ENCODE assay signal across 8 mouse cellular contexts in genomic region chr13:54949592-54949991, GRCm38 (mm10). TPM values are rescaled to one million over a fixed set of nuclear protein-coding genes. Genes with fewer than 3 reads are reported as not detected.
A peak's percentile ranks its signal among the peaks of the same experiment; 100 is the strongest.
DNase-seq lines count a peak whose midpoint lies in the region; ATAC-seq and TF ChIP-seq lines count a peak whose summit lies in the region.

No protein-coding gene starts in this region.

- H3K9ac ChIP-seq in forebrain, embryonic 12.5 days, result peak overlapping the region; percentile 76
- H3K9ac ChIP-seq in hindbrain, embryonic 13.5 days, result peak overlapping the region; percentile 91
- peak overlapping the region; percentile 85 for H3K9ac ChIP-seq in liver, adult 2 months (ENCODE audit: low read depth, low read length)
- H3K9ac ChIP-seq in neural tube, embryonic 11.5 days (ENCODE audit: low read length), result peak overlapping the region; percentile 65

- TF ChIP-seq CTCF in liver, adult 2 months (IDR thresholded peaks at IDR 0.05; ENCODE audit: low read depth, low read length), result no peak

- 0% methylated on average over 43 of the region's 44 CpGs for WGBS in forebrain, embryonic 12.5 days
- WGBS in hindbrain, embryonic 13.5 days, result under 1% methylated on average over 44 of the region's 44 CpGs
- WGBS in liver, adult 2 months, result under 1% methylated on average over 44 of the region's 44 CpGs
- WGBS in neural tube, embryonic 11.5 days, result 0% methylated on average over 41 of the region's 44 CpGs

- no peak for TF ChIP-seq POLR2A in liver, adult 2 months (IDR thresholded peaks at IDR 0.05; ENCODE audit: extremely low read depth, insufficient read depth, low read length)

- H3K4me3 ChIP-seq in forebrain, embryonic 12.5 days (replicated peaks), result peak overlapping the region; percentile 73
- peak overlapping the region; percentile 75 for H3K4me3 ChIP-seq in hindbrain, embryonic 13.5 days
- peak overlapping the region; percentile 80 for H3K4me3 ChIP-seq in liver, adult 2 months (ENCODE audit: insufficient read depth, low read depth, low read length)
- H3K4me3 ChIP-seq in neural tube, embryonic 11.5 days (ENCODE audit: low read depth, low read length), result peak overlapping the region; percentile 67

- H3K27ac ChIP-seq in forebrain, embryonic 12.5 days, result peak overlapping the region; percentile 81
- peak overlapping the region; percentile 92 for H3K27ac ChIP-seq in hindbrain, embryonic 13.5 days
- H3K27ac ChIP-seq in liver, adult 2 months (replicated peaks; ENCODE audit: insufficient read depth, low read depth, low read length), result peak overlapping the region; percentile 67; the same call in 1 of the 2 replicates
- H3K27ac ChIP-seq in neural tube, embryonic 11.5 days (ENCODE audit: low read depth, low read length), result peak overlapping the region; percentile 60; the same call in 1 of the 2 replicates

- peaks cover 36% of the 10 kb centered on the region for H3K4me1 ChIP-seq in forebrain, embryonic 12.5 days
- peaks cover 64% of the 10 kb centered on the region for H3K4me1 ChIP-seq in hindbrain, embryonic 13.5 days (replicated peaks)
- H3K4me1 ChIP-seq in liver, adult 2 months (ENCODE audit: control insufficient read depth, insufficient read depth, low read length), result no peaks in the 10 kb centered on the region
- H3K4me1 ChIP-seq in neural tube, embryonic 11.5 days (ENCODE audit: control insufficient read depth, insufficient read depth, low read length), result peaks cover 16% of the 10 kb centered on the region

- no peaks in the 10 kb centered on the region for H3K79me2 ChIP-seq in liver, adult 2 months (ENCODE audit: control insufficient read depth, insufficient read depth, low read length)

- no peaks in the 10 kb centered on the region for H3K9me3 ChIP-seq in forebrain, embryonic 12.5 days
- H3K9me3 ChIP-seq in hindbrain, embryonic 13.5 days, result no peaks in the 10 kb centered on the region
- H3K9me3 ChIP-seq in neural tube, embryonic 11.5 days (ENCODE audit: control insufficient read depth, low read length), result no peaks in the 10 kb centered on the region

- peak; percentile 61 for ATAC-seq in forebrain, embryonic 12.5 days (ENCODE audit: low FRiP score)
- peak; percentile 18 for ATAC-seq in hindbrain, embryonic 13.5 days (ENCODE audit: low FRiP score)
- ATAC-seq in neural tube, embryonic 11.5 days (ENCODE audit: insufficient read depth, low FRiP score, low TSS enrichment), result peak; percentile 53; the same call in 1 of the 2 replicates
- ATAC-seq in inflammation-experienced regulatory T-cells, adult 6 months, result no peak

- H3K27me3 ChIP-seq in forebrain, embryonic 12.5 days, result peaks cover 100% of the 10 kb centered on the region
- peaks cover 92% of the 10 kb centered on the region for H3K27me3 ChIP-seq in hindbrain, embryonic 13.5 days
- H3K27me3 ChIP-seq in liver, adult 2 months (ENCODE audit: control insufficient read depth, insufficient read depth, low read length), result peaks cover 8% of the 10 kb centered on the region
- H3K27me3 ChIP-seq in neural tube, embryonic 11.5 days (ENCODE audit: control insufficient read depth, insufficient read depth, low read length), result peaks cover 68% of the 10 kb centered on the region

- no peaks in the 10 kb centered on the region for H3K36me3 ChIP-seq in forebrain, embryonic 12.5 days (replicated peaks)
- no peaks in the 10 kb centered on the region for H3K36me3 ChIP-seq in hindbrain, embryonic 13.5 days
- H3K36me3 ChIP-seq in liver, adult 2 months (ENCODE audit: control insufficient read depth, insufficient read depth, low read length), result no peaks in the 10 kb centered on the region
- no peaks in the 10 kb centered on the region for H3K36me3 ChIP-seq in neural tube, embryonic 11.5 days (ENCODE audit: control insufficient read depth, insufficient read depth, low read length)

- peak; percentile 10 for DNase-seq in gastrocnemius, adult 18-20 months (ENCODE audit: low spot score)
- DNase-seq in gastrocnemius, adult 8-10 months (ENCODE audit: low spot score in 2 of 2), result no peak
- DNase-seq in ZHBTc4 (ENCODE audit: low read depth, low spot score), result peak; percentile 26
- no peak for DNase-seq in liver, adult 2 months (ENCODE audit: extremely low read depth, low read depth, low spot score)
- DNase-seq in neural tube, embryonic 11.5 days (ENCODE audit: low spot score), result peak; percentile 64

- H3K4me2 ChIP-seq in forebrain, embryonic 12.5 days, result peak overlapping the region; percentile 99
- H3K4me2 ChIP-seq in hindbrain, embryonic 13.5 days, result peak overlapping the region; percentile 98
- H3K4me2 ChIP-seq in neural tube, embryonic 11.5 days (ENCODE audit: low read depth), result peak overlapping the region; percentile 97

RNA-seq across cellular contexts. Expression of gene Unc5a, which starts 0.4 kb away (rescaled TPM):
- 1 to 10 TPM; 7.6 to 7.8 TPM for total RNA-seq in gastrocnemius, adult 18-20 months (2021)
- 10 to 100 TPM in 2 of 4 experiments, 1 to 10 TPM in 2; 8.6 to 10.9 (median 10.2) TPM for total RNA-seq in gastrocnemius, adult 8-10 months (2022)
- 4.8 and 5.6 TPM in 2 replicates for polyA plus RNA-seq in forebrain, embryonic 12.5 days (2016; fragmentation: Nextera tagmentation; extraction: Ambion mirVana)
- 7.8 and 8.4 TPM in 2 replicates for polyA plus RNA-seq in hindbrain, embryonic 13.5 days (2015; fragmentation: Nextera tagmentation; extraction: Ambion mirVana)
- total RNA-seq in liver, adult 2 months (2014; rRNA removed), result 0.46 and 0.81 TPM in 2 replicates
- polyA plus RNA-seq in liver, adult 2 months (2012; rRNA removed), result 0.57 and 1.6 TPM in 2 replicates
- 6.7 and 7.5 TPM in 2 replicates for polyA plus RNA-seq in neural tube, embryonic 11.5 days (2014; fragmentation: Nextera tagmentation; extraction: Ambion mirVana)
- polyA plus RNA-seq in inflammation-experienced regulatory T-cells, adult 6 months (2017; shearing (Covaris generic)), result 1 to 10 TPM in 1 of 3 experiments, under 1 TPM in 2; 0.62 to 1.4 (median 0.72) TPM

Comparison
In these comparisons a context has a peak if more than half of its experiments do, and no peak if none do; other contexts are left out.
1. DNase-seq: peak in gastrocnemius, adult 18-20 months (single experiment), ZHBTc4 (single experiment) and neural tube, embryonic 11.5 days (single experiment); none in gastrocnemius, adult 8-10 months (0 of 2) and liver, adult 2 months (single experiment).
2. Peak in every context shown above with its lines, with median percentiles within 50 percentile points of each other: H3K27ac ChIP-seq, H3K4me2 ChIP-seq, H3K4me3 ChIP-seq and H3K9ac ChIP-seq.